Mouse (Mus musculus) hindbrain, postnatal 0 days (tissue): ENCODE measurements around the gene Asb14. TPM values are rescaled to one million over a fixed set of nuclear protein-coding genes. Genes with fewer than 3 reads are reported as not detected.
"Not testable (repeated sequence)": the region's sequence is repeated elsewhere in the genome, so short reads cannot be mapped to it uniquely, and the experiment has no call there.

Experiments
- ATAC-seq: fragments of 200-750 bp; cut with Nextera tagmentation; 2 replicates; pipeline ENCODE4 v1.8.0; 2017; ENCODE audit warnings: mild to moderate bottlenecking, moderate TSS enrichment, moderate library complexity
- DNase-seq: peaks from one replicate; pipeline ENCODE4 v3.0.0-alpha.2; 2015; ENCODE audit warnings: low spot score
- H3K27ac ChIP-seq: fragments of 300-500 bp; sonication (generic); 2 replicates; pipeline ENCODE4 v1.5.1; 2014; ENCODE audit warnings: mild to moderate bottlenecking
- H3K27me3 ChIP-seq: fragments of 300-500 bp; sonication (generic); 2 replicates; pipeline ENCODE4 v1.6.1; 2014; ENCODE audit warnings: low read length, mixed read lengths; ENCODE audit not compliant: insufficient read depth
- H3K36me3 ChIP-seq: fragments of 300-500 bp; sonication (generic); 2 replicates; pipeline ENCODE4 v1.6.1; 2014; ENCODE audit warnings: low read length, mixed read lengths; ENCODE audit not compliant: insufficient read depth
- H3K4me1 ChIP-seq: fragments of 300-500 bp; sonication (generic); 2 replicates; pipeline ENCODE4 v1.6.1; 2014; ENCODE audit warnings: antibody characterized with exemption, low read length, mixed read lengths; ENCODE audit not compliant: insufficient read depth
- H3K4me2 ChIP-seq: fragments of 300-500 bp; sonication (generic); 2 replicates; pipeline ENCODE4 v1.6.1; 2014; ENCODE audit warnings: low read depth, mild to moderate bottlenecking, low read length, moderate library complexity, mixed read lengths
- H3K4me3 ChIP-seq: fragments of 300-500 bp; sonication (generic); 2 replicates; pipeline ENCODE4 v1.5.1; 2014; ENCODE audit warnings: low read length
- H3K9ac ChIP-seq: fragments of 300-500 bp; sonication (generic); replicated peaks from 2 replicates; pipeline ENCODE4 v1.6.1; 2014; ENCODE audit warnings: mild to moderate bottlenecking, low read length, moderate library complexity, mixed read lengths
- H3K9me3 ChIP-seq: fragments of 300-500 bp; sonication (generic); 2 replicates; pipeline ENCODE4 v1.6.1; 2016; ENCODE audit warnings: low read length, mixed read lengths
- CTCF ChIP-seq: IDR thresholded peaks from 2 replicates; pipeline ENCODE4 v1.5.1; 2016; ENCODE audit warnings: antibody characterized with exemption, control low read depth, low read depth
- WGBS: fragments of 180-500 bp; shearing (Covaris S2); extraction: QIAGEN DNeasy Blood & Tissue Kit; methylation state at CpG from one replicate; pipeline ENCODE4 v1.1.7; 2014; 5-methylcytosine and 5-hydroxymethylcytosine counted together
- polyA plus RNA-seq: library from polyadenylated mRNA; unstranded; fragments of >200 nt; fragmentation: Nextera tagmentation; extraction: Ambion mirVana; gene quantifications from 2 replicates; pipeline ENCODE4 v1.2.1, GENCODE M21; 2015
- total RNA-seq: library from RNA; depleted of rRNA; stranded (reverse); fragments of >200 nt; gene quantifications from 2 replicates; pipeline ENCODE4 v1.2.3, GENCODE M21; 2014; rRNA removed

Asb14 gene
- total and polyA plus RNA-seq, 2 experiments from 2014 or later, result 0.29 TPM; not detected in 1

DNA sequence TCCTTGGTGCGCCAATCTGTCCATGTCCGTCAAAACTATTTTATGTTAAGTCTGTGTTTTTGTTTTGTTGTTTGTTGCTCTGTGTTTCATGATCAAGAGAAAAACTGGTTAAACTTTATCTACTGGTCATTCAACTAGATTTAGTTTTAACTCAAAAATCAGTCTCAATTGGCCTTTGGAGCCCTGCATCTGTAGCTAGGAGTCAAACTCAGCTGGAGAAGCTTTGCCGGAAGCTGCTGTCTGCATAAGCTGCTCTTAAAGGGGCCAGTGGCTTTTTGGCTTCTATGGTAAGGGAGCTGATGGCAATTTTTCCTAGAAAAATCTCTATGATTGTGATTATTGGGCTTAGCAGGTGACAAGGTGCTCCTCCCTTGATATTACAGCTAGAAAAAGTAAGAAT, 40.5 kb downstream of the Asb14 start:
- H3K36me3 ChIP-seq, result peaks cover 6% of the 10 kb centered on the region
- DNase-seq, result no peak
- TF ChIP-seq CTCF, result no peak
- no peaks in the 10 kb centered on the region for H3K27me3 ChIP-seq
- no peak overlapping the region for H3K27ac ChIP-seq
- no peaks in the 10 kb centered on the region for H3K9me3 ChIP-seq
- H3K4me1 ChIP-seq, result no peaks in the 10 kb centered on the region
- 82% methylated on average over 3 of the region's 3 CpGs for WGBS
- no peak overlapping the region for H3K4me3 ChIP-seq
- no peak overlapping the region for H3K4me2 ChIP-seq
- no peak overlapping the region for H3K9ac ChIP-seq
- ATAC-seq, result no peak

DNA sequence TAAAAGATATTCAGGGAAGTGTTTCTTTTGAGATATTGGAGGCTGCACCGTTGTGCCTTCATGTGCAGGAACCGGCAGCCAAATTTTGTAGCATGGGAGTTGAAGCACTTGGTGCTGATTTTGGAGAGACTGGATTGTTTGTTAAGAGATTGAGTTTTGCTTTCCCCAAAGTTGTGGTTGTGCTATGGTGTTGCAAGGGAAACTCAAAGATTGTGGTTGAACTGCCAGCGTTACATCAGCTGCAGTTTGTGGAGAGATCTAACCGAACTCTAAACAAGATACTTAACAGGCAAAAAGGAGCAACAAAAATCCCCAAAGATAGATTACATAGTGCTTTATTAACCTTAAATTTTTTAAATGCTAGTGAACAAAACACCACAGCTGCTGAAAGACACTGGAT, 41.2 kb downstream of the Asb14 start:
- Histone ChIP-seq H3K4me3 (no peak overlapping the region), H3K27ac (no peak overlapping the region), H3K4me2 (no peak overlapping the region), H3K9me3 (no peaks in the 10 kb centered on the region), H3K9ac (no peak overlapping the region), H3K4me1 (no peaks in the 10 kb centered on the region), H3K36me3 (peaks cover 6% of the 10 kb centered on the region), H3K27me3 (no peaks in the 10 kb centered on the region)
- 93% methylated on average over 4 of the region's 4 CpGs for WGBS
- no peak for ATAC-seq
- no peak for TF ChIP-seq CTCF
- no peak for DNase-seq

DNA sequence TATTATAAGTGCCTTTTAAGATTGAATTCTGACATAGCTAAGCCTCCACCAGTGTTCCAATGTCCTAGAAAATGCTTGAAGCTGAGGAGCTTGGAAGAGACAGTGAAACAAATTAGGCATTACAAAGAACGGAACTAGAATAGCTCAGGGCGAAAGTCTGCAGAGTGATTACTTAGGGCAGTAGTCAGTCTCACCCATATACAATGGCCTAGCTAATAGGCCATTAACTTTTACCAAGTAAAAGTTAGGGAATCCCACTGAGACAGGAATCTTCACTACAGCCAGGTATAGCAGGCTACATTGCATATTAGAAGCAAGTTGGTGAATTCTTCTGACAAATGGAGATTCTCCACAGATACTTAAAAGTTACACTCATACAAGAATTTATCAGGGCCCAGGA, 61.8 kb downstream of the Asb14 start:
- H3K36me3 ChIP-seq, H3K9me3 ChIP-seq, H3K4me1 ChIP-seq, H3K27ac ChIP-seq, H3K4me3 ChIP-seq, H3K27me3 ChIP-seq, H3K4me2 ChIP-seq, DNase-seq, ATAC-seq, H3K9ac ChIP-seq: not testable (repeated sequence)
- 52% methylated on average over 2 of the region's 2 CpGs for WGBS

DNA sequence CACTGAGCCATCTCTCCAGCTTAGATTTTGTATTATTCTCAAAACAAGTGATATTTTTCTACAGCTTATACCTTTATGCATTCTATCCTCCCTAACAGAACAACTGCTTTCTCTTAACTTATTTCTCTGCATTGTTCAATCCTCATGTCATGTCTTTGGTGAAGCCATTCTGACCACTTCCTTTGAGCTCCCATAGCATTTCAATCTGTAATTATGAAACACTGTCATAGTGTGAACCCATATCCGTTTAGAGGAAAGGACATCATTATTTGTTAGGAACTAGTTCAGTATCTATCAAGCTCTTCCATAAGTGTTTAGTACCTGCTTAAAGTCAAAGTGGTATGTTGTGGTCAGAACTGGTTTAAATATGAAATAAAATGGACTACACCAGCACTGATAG, 66.2 kb downstream of the Asb14 start:
- ATAC-seq (no peak), DNase-seq (no peak)

More for the DNA sequence above, 66.2 kb downstream of the Asb14 start:
- H3K4me2 ChIP-seq, result no peak overlapping the region
- no peak overlapping the region for H3K27ac ChIP-seq
- H3K36me3 ChIP-seq, result peaks cover 7% of the 10 kb centered on the region; the same call in 1 of the 2 replicates
- WGBS, result 92% methylated on average over 1 of the region's 1 CpGs
- no peaks in the 10 kb centered on the region for H3K4me1 ChIP-seq
- TF ChIP-seq CTCF, result no peak
- no peaks in the 10 kb centered on the region for H3K9me3 ChIP-seq
- no peak overlapping the region for H3K4me3 ChIP-seq
- H3K9ac ChIP-seq, result no peak overlapping the region
- no peaks in the 10 kb centered on the region for H3K27me3 ChIP-seq

Other genes starting within 250 kb of the Asb14 start
- gene Pde12, start 224.7 kb upstream of the Asb14 start, total RNA-seq, result 14.1 and 15.2 TPM in 2 replicates
- gene Pde12, start 224.7 kb upstream of the Asb14 start, polyA plus RNA-seq, result 9.5 TPM in 2 replicates
- gene Dnah12, start 201.3 kb upstream of the Asb14 start, total RNA-seq, result 0.63 and 1.0 TPM in 2 replicates
- gene Dnah12, start 201.3 kb upstream of the Asb14 start, polyA plus RNA-seq, result 0.14 and 0.16 TPM in 2 replicates
- gene Appl1, start 76.7 kb downstream of the Asb14 start, total RNA-seq, result 33.0 and 35.1 TPM in 2 replicates
- 64.0 and 64.7 TPM in 2 replicates for gene Appl1, start 76.7 kb downstream of the Asb14 start, polyA plus RNA-seq
- gene Hesx1, start 99.9 kb downstream of the Asb14 start, total RNA-seq, result 0.25 TPM in 1 of 2 replicates, not detected in the other
- 0.19 and 0.59 TPM in 2 replicates for gene Hesx1, start 99.9 kb downstream of the Asb14 start, polyA plus RNA-seq
- gene Il17rd, start 144.4 kb downstream of the Asb14 start, total RNA-seq, result 10.6 and 16.1 TPM in 2 replicates
- 2.8 and 3.1 TPM in 2 replicates for gene Il17rd, start 144.4 kb downstream of the Asb14 start, polyA plus RNA-seq
- gene Arhgef3, start 220.3 kb downstream of the Asb14 start, total RNA-seq, result 19.8 and 21.9 TPM in 2 replicates
- 16.8 and 17.7 TPM in 2 replicates for gene Arhgef3, start 220.3 kb downstream of the Asb14 start, polyA plus RNA-seq